In the genomic region with DNA sequence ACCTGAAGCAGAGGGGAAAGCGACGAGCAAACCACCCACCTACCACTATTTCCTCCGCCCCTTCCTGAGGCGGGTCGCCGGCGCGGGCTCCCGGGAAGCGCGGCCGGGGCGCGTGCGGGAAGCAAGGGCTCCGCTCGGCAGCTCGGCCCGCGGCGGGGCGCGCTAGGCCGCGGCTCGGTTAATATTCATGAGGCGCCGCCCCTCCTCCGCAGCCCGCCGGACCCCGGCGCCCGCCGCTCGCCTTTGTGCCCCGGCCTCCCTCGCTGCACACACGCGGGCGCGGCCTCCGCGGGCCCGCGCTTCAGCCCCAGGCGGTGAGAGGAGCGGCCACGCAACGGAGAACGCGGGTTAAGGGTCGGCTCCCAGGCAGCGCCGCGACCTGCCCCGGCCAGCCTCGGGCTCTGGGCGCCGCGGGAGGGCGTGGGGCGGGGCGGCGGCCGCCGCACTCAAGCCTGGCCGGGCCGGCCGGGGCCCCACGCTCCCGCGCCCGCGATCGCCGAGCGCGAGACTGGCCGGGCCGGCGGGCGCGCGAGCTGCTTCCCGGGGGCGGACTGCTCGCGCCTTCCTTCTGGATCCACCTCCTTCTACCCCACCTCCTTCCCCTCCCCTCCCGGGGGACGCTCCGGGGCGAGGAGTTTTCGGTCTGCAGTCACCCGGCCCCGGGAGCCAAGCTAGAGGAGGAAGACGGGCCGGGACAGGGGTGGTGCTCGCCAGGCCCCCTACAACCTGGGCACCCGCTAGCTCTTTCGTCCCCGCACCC, we compare ENCODE assay signal across 8 mouse cellular contexts. TPM values are rescaled to one million over a fixed set of nuclear protein-coding genes. Genes with fewer than 3 reads are reported as not detected.
DNase-seq lines count a peak whose midpoint lies in the region; ATAC-seq and TF ChIP-seq lines count a peak whose summit lies in the region.

Gene Arhgap21 (minus strand): TSS at position 441 of the 760 bp plus-strand sequence.

- ATAC-seq in forebrain, embryonic 15.5 days (replicated peaks), result peak; percentile 59
- ATAC-seq in liver, postnatal 0 days, result peak; percentile 62
- peak; percentile 63 for ATAC-seq in neural tube, embryonic 14.5 days (ENCODE audit: low read depth)

- H3K27ac ChIP-seq in forebrain, embryonic 15.5 days (replicated peaks), result peak within 1 kb of the TSS; percentile 100
- peak within 1 kb of the TSS; percentile 99 for H3K27ac ChIP-seq in liver, postnatal 0 days (ENCODE audit: low read depth)
- peak within 1 kb of the TSS; percentile 100 for H3K27ac ChIP-seq in neural tube, embryonic 14.5 days (ENCODE audit: low read depth, low read length)

- no peaks in the 10 kb centered on the region for H3K9me3 ChIP-seq in E14TG2a.4 (ENCODE audit: low read length)
- H3K9me3 ChIP-seq in forebrain, embryonic 15.5 days, result no peaks in the 10 kb centered on the region
- H3K9me3 ChIP-seq in liver, postnatal 0 days (ENCODE audit: low read length), result no peaks in the 10 kb centered on the region
- no peaks in the 10 kb centered on the region for H3K9me3 ChIP-seq in neural tube, embryonic 14.5 days (ENCODE audit: control insufficient read depth, low read length)

- DNase-seq in cerebellum, adult 11-12 months, result peak; percentile 87
- peak; percentile 88 to 89 for DNase-seq in heart, postnatal 10 days
- peak; percentile 78 to 86 for DNase-seq in kidney, postnatal 4 days
- peak; percentile 73 for DNase-seq in liver, postnatal 0 days
- DNase-seq in testis, postnatal 10 days (ENCODE audit: low spot score), result peak; percentile 85

- peaks cover 46% of the 10 kb centered on the region for H3K4me1 ChIP-seq in E14TG2a.4 (replicated peaks; ENCODE audit: low read depth, low read length)
- H3K4me1 ChIP-seq in forebrain, embryonic 15.5 days, result peaks cover 28% of the 10 kb centered on the region
- H3K4me1 ChIP-seq in liver, postnatal 0 days (ENCODE audit: insufficient read depth), result peaks cover 21% of the 10 kb centered on the region
- H3K4me1 ChIP-seq in neural tube, embryonic 14.5 days (ENCODE audit: control insufficient read depth, insufficient read depth, low read length), result peaks cover 17% of the 10 kb centered on the region

- WGBS in forebrain, embryonic 15.5 days, result under 1% methylated on average over 48 of the region's 102 CpGs
- 1% methylated on average over 56 of the region's 102 CpGs for WGBS in liver, postnatal 0 days (ENCODE audit: insufficient replicate concordance)
- WGBS in neural tube, embryonic 14.5 days, result under 1% methylated on average over 49 of the region's 102 CpGs

- H3K27me3 ChIP-seq in E14TG2a.4 (ENCODE audit: insufficient read depth, low read length), result no peaks in the 10 kb centered on the region
- H3K27me3 ChIP-seq in forebrain, embryonic 15.5 days, result no peaks in the 10 kb centered on the region
- H3K27me3 ChIP-seq in liver, postnatal 0 days (ENCODE audit: insufficient read depth, low read length), result no peaks in the 10 kb centered on the region
- no peaks in the 10 kb centered on the region for H3K27me3 ChIP-seq in neural tube, embryonic 14.5 days (ENCODE audit: control insufficient read depth, insufficient read depth, low read length)

- peak within 1 kb of the TSS; percentile 95 for H3K4me3 ChIP-seq in E14TG2a.4 (replicated peaks; ENCODE audit: low read length)
- H3K4me3 ChIP-seq in forebrain, embryonic 15.5 days, result peak within 1 kb of the TSS; percentile 73
- H3K4me3 ChIP-seq in liver, postnatal 0 days (ENCODE audit: low read depth, low read length), result peak within 1 kb of the TSS; percentile 98
- peak within 1 kb of the TSS; percentile 92 for H3K4me3 ChIP-seq in neural tube, embryonic 14.5 days (ENCODE audit: low read depth, low read length)

- peak within 1 kb of the TSS; percentile 84 for H3K4me2 ChIP-seq in forebrain, embryonic 15.5 days (replicated peaks)
- H3K4me2 ChIP-seq in liver, postnatal 0 days (ENCODE audit: low read depth, low read length), result peak within 1 kb of the TSS; percentile 95
- peak within 1 kb of the TSS; percentile 91 for H3K4me2 ChIP-seq in neural tube, embryonic 14.5 days (ENCODE audit: low read depth, low read length)

- TF ChIP-seq CTCF in E14TG2a.4 (conservative IDR thresholded peaks at IDR 0.05; ENCODE audit: low read length), result no peak
- no peak for TF ChIP-seq CTCF in liver, postnatal 0 days (IDR thresholded peaks at IDR 0.05; ENCODE audit: low read depth)

- no peak for TF ChIP-seq EP300 in liver, postnatal 0 days (IDR thresholded peaks at IDR 0.05; ENCODE audit: low read depth)

- intact Hi-C loops in heart, postnatal 10 days (cut with DNase I), result loop anchor here (1.0 to 5.0 kb wide), 3 partner anchors 174 to 234 kb away; no protein-coding TSS in a partner anchor

- peak within 1 kb of the TSS; percentile 100 for H3K9ac ChIP-seq in forebrain, embryonic 15.5 days (replicated peaks)
- peak within 1 kb of the TSS; percentile 99 for H3K9ac ChIP-seq in liver, postnatal 0 days (replicated peaks)
- H3K9ac ChIP-seq in neural tube, embryonic 14.5 days (replicated peaks; ENCODE audit: low read depth, low read length), result peak within 1 kb of the TSS; percentile 99

- H3K36me3 ChIP-seq in E14TG2a.4 (ENCODE audit: insufficient read depth, low read length), result no peaks in the 10 kb centered on the region
- H3K36me3 ChIP-seq in forebrain, embryonic 15.5 days, result no peaks in the 10 kb centered on the region
- H3K36me3 ChIP-seq in liver, postnatal 0 days (replicated peaks; ENCODE audit: insufficient read depth, low read length), result no peaks in the 10 kb centered on the region
- no peaks in the 10 kb centered on the region for H3K36me3 ChIP-seq in neural tube, embryonic 14.5 days (ENCODE audit: control insufficient read depth, insufficient read depth, low read length)

RNA-seq across cellular contexts. Expression of gene Arhgap21, which starts in this region (rescaled TPM):
- 41.5 and 42.3 TPM in 2 replicates for polyA plus RNA-seq in forebrain, embryonic 15.5 days (2015; fragmentation: Nextera tagmentation; extraction: Ambion mirVana)
- total RNA-seq in heart, postnatal 10 days (2021), result 100 to 1,000 TPM; 105 to 112 TPM
- 4.5 and 5.5 TPM in 2 replicates for polyA plus RNA-seq in liver, postnatal 0 days (2015; fragmentation: Nextera tagmentation; extraction: Ambion mirVana)
- 47.7 and 53.4 TPM in 2 replicates for polyA plus RNA-seq in neural tube, embryonic 14.5 days (2014; fragmentation: Nextera tagmentation; extraction: Ambion mirVana)

Comparison
In these comparisons a context has a peak if more than half of its experiments do, and no peak if none do; other contexts are left out.
1. Peak in every context shown above with its lines: DNase-seq, ATAC-seq, H3K4me3 ChIP-seq and H3K27ac ChIP-seq.